In the genomic region with DNA sequence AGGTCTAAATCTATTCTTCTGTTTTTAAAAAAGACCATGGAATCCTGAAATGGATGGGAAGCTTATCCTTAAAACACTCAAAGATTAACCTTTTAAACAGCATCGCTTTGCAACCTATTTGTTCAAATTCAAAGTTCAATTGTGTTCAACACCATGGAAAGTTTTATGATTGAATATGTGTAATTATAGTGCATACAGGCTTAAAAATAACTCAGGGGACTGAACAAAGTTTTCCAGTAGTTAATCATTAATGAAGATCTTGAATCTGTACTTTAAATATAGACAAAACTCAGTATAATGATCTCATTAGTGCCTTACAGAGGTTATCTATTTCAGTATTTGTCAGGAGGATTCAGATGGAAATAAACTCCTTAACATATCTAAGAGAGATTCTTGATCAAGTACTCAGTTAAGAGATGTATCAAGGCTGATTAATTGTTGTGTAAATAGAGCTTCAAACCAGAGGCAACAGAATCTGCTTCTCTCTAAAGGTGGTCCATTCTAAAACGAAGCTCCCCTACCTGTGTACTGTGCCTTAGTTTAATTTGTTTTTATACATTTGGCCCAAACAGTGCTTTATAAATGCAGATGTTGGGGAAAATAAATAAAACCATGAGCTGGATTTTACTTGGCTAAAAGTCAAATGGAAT, we compare ENCODE assay signal across 20 mouse cellular contexts.
"Had no signal": no experiment of that assay in that cellular context is flagged by ENCODE, and none has a peak within 500 bp of the region (broad histone marks: within the 10 kb centered on the region; RNA-seq: fewer than 3 reads in every experiment).

No protein-coding gene starts in this region.

- H3K27me3 ChIP-seq: liver, embryonic 15.5 days; midbrain, embryonic 12.5 days; neural tube, embryonic 13.5 days; neural tube, embryonic 15.5 days had no signal

- H3K36me3 ChIP-seq: liver, embryonic 15.5 days; midbrain, embryonic 10.5 days; midbrain, embryonic 12.5 days; neural tube, embryonic 13.5 days; neural tube, embryonic 15.5 days had no signal

- H3K4me1 ChIP-seq: liver, embryonic 15.5 days; midbrain, embryonic 10.5 days; midbrain, embryonic 12.5 days; neural tube, embryonic 13.5 days; neural tube, embryonic 15.5 days had no signal

- H3K4me3 ChIP-seq: liver, embryonic 15.5 days; midbrain, embryonic 10.5 days; midbrain, embryonic 12.5 days; myocyte; neural tube, embryonic 13.5 days; neural tube, embryonic 15.5 days had no signal

- ATAC-seq: midbrain, embryonic 16.5 days had no signal

- H3K27ac ChIP-seq: liver, embryonic 15.5 days; midbrain, embryonic 10.5 days; midbrain, embryonic 12.5 days; neural tube, embryonic 13.5 days; neural tube, embryonic 15.5 days had no signal

- H3K4me2 ChIP-seq: liver, embryonic 15.5 days; lung, embryonic 14.5 days; midbrain, embryonic 12.5 days; neural tube, embryonic 13.5 days; neural tube, embryonic 15.5 days had no signal

- DNase-seq: lung, adult 18-20 months; lung, embryonic 14.5 days; lung, postnatal 10 days; lung, postnatal 4 days; midbrain, embryonic 14.5 days; retina, postnatal 1 day; right cerebral cortex, adult 18-20 months; right cerebral cortex, postnatal 25 days; right cerebral cortex, postnatal 4 days; spleen, adult 18-20 months; thymus, adult 18-20 months; thymus, postnatal 14 days; thymus, postnatal 36 days had no signal

- H3K9ac ChIP-seq: liver, embryonic 15.5 days; lung, embryonic 14.5 days; midbrain, embryonic 12.5 days; neural tube, embryonic 13.5 days; neural tube, embryonic 15.5 days had no signal

- H3K9me3 ChIP-seq: liver, embryonic 15.5 days; midbrain, embryonic 10.5 days; midbrain, embryonic 12.5 days; neural tube, embryonic 13.5 days; neural tube, embryonic 15.5 days had no signal
